Mouse (Mus musculus) CH12.LX (cell line): Measurements from ENCODE around the gene Prss34.

Experiments used
- CHD2 ChIP-seq: IDR thresholded peaks from 2 replicates; pipeline ENCODE4 v1.6.1; 2011; ENCODE audit warnings: low read length, improper control_type of control experiment
- CTCF ChIP-seq, 2 experiments: IDR thresholded peaks in 1 of 2; conservative IDR thresholded peaks in 1 of 2; 2 replicates each; pipeline ENCODE4 v1.5.1; 2011 to 2012; ENCODE audit warnings: low read depth in 2 of 2, low read length in 2 of 2, improper control_type of control experiment in 1 of 2, inconsistent platforms in 1 of 2, mild to moderate bottlenecking in 1 of 2, moderate library complexity in 1 of 2
- EP300 ChIP-seq: IDR thresholded peaks from 2 replicates; pipeline ENCODE4 v1.6.1; 2011; ENCODE audit warnings: low read length, improper control_type of control experiment
- MAX ChIP-seq: IDR thresholded peaks from 2 replicates; pipeline ENCODE4 v1.6.1; 2011; ENCODE audit warnings: low read length, improper control_type of control experiment
- POLR2AphosphoS2 ChIP-seq: IDR thresholded peaks from 2 replicates; pipeline ENCODE4 v1.6.1; 2011; ENCODE audit warnings: low read depth, low read length, improper control_type of control experiment
- SMC3 ChIP-seq: IDR thresholded peaks from 2 replicates; pipeline ENCODE4 v1.6.1; 2011; ENCODE audit warnings: low read depth, low read length, improper control_type of control experiment
- USF2 ChIP-seq: conservative IDR thresholded peaks from 2 replicates; pipeline ENCODE4 v1.6.1; 2011; ENCODE audit warnings: low read depth, low read length, improper control_type of control experiment

- TF ChIP-seq SMC3 (no peak), EP300 (no peak), MAX (no peak), CTCF (conservative IDR thresholded peaks at IDR 0.05 in 1 of 2, IDR thresholded peaks at IDR 0.05 in 1 of 2; ENCODE audit: low read depth in 2 of 2, low read length in 2 of 2) (no peak), POLR2AphosphoS2 (no peak), USF2 (no peak), CHD2 (no peak)
Observed at GRCm38 (mm10) chr17:25256140-25256754, 41.9 kb upstream of the Prss34 start, which contains the start of gene Baiap3.
